Mouse (Mus musculus): ENCODE measurements around the gene Cdr2.
"Not testable (repeated sequence)": the region's sequence is repeated elsewhere in the genome, so short reads cannot be mapped to it uniquely, and the experiment has no call there.

Gene Cdr2

DNA sequence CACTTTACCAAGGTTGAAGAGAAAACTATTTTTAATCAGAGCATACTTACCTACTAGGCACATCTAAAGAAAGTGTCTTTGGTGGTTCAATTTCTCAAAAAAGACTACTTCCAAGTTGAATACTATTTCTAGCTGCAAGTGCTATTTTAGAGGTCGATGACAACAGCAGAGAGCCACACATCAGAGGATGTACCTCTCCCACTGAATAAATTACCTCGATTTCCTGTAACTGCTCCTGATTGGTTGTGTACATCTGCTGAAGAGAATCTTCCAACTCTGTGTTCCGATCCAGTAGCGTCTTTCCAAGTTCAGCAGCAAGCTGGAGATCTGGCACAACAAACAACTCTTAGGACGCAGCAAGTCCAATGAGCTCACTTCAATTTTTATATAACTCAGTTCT is 12.0 kb downstream of the Cdr2 start:
- DNase-seq: no peak

DNA sequence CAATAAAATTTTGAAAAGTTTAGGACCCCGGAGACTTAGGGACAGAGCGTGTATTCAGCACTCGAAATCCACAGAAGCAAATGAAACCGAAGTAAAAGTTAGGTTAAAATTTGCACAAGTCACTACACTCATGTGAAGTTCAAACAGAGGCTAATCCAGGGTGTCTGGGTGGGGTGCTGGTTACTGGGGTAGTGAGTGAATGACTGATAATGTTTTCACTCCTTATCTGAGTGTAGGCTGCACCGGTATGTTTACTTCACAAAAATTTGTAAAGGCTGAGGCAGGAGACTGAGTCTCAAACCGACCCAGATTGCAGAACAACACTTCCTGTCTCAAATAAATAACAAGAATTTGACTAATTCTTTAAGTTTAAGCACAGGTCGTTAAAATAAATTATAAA is 12.9 kb downstream of the Cdr2 start:
- DNase-seq: no peak

DNA sequence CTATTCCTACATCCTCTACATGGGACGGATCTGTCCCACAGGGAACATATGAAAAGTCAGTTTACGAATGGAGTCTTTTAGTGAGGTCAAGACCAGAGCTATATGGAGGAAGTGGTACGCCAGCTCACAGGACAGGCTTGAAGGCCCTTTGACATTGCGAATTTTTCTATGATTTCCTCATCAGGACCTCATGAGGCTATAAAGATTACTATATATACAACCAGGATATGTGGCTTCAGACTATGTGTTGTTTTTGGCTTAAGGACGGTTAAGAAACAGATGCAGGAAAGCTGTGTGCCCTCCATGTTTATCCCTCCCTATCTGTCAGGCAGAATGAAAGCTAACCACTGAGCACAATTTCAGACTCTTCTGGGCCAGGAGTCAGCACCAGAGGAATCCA is 19.0 kb downstream of the Cdr2 start:
- DNase-seq: no peak

DNA sequence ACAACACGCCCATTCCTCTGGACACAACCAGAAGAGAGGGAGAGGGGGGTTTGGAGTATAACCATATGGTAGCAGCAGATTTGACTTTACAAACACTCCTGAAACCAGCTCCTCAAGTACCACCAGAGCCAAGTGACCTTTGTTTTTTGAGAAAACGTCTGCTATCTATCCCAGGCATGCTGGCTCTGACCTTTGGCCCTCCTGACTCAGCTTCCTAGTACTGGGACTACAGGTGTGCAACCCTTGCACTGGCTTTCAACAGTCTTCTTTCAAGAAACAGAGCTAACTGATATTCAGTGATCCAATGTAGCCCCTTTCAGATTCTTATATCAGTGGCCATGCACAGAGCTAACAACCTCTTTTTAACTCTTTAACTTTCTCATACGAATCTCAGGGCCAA is 20.2 kb downstream of the Cdr2 start:
- no peak for DNase-seq

DNA sequence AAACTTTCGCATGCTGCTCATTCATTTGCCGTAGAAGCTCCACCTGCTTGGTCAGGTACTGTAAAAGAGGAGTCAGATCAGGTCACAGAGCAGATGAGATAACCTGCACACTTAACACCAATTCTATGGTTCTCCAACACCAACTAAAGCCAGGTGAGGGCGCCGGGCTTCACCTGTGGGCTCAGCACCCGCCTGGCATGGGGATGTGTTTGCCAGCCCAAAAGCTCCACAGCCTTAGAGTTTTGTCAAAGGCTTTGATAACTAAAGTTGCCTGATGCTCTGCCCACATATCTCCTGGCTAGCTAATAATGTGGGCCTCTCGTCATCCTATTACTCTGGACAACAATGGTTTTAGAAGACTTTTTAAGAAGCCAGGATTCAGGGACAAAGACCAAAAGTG is 21.5 kb downstream of the Cdr2 start:
- no peak for DNase-seq

DNA sequence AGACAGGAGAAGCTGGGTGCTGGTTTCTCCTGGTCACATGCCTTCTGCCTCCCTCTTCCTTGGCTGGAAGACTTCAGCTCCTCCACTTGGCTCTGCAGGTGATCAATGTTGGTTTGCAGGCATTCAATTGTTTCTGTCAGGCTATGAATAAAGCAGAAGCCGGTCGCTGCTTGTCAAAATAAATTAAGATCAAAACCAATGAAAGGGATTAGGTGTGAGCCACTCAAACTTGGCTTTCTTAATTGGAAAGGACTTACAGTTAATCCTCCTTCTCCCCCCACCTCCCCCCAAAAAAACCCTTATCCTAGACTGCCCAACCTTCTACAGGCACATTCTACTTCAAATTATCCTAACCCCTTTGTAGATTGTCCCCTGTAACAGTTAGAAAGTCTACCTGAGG is 22.0 kb downstream of the Cdr2 start:
- DNase-seq: no peak

DNA sequence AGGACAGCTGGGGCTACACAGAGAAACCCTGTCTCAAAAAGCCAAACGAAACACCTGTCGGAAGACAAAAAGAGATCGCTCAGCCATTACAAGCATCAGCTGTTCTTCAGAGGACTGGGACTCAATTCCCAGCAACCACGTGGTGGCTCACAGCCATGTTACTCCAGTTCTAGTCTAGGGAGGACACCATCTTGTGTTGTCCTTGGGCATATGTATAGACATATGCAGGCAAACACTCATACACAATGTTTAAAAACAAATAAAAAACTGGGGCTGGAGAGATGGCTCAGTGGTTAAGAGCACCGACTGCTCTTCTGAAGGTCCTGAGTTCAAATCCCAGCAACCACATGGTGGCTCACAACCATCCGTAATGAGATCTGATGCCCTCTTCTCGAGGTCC is 28.5 kb downstream of the Cdr2 start:
- not testable (repeated sequence) for DNase-seq

DNA sequence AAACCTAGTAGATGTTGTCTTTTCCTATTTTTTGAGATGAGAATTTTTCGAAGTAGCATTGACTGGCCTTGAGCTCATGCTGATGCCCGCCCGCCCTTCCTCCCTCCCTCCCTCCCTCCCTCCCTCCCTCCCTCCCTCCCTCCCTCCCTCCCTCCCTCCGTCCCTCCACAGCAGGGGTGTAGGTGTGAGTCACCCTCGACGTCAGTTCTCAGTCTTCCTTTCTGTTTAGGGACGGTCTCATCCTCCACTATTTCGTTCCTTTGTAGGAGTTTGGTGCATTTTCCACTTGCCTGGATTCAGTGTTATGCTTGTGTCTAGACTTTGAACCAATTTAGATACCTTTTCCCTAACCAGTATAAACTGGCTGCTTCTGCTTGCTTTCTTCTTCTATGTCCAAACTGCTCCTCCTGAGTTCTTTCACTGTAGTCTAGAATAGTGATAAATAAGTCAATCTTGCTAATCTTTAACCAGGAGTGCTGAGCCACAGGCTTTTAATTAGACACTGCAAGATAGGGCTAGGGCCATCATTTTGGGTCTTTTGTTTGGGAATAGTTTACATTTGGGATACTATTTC is 38.1 kb downstream of the Cdr2 start:
- no peak for DNase-seq

DNA sequence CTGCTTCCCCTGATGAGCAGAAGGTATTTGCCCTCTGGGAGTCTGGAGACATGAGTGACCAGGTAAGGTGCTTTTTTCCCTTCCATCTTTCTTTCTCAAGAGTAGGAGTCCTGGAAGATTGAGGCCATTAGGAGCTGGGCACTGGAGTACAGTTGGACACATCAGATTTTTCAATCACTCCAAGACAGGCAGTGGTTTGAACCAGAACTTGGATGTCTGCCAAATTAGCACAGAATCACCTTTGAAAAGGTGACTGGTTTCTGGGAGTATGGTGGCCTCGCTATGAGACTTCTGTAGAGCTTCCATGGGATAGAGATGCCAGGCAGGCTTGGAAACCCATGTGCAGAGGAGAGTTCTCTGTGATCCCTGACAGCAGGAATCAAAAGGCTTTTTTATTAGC is 39.6 kb downstream of the Cdr2 start:
- DNase-seq: no peak

DNA sequence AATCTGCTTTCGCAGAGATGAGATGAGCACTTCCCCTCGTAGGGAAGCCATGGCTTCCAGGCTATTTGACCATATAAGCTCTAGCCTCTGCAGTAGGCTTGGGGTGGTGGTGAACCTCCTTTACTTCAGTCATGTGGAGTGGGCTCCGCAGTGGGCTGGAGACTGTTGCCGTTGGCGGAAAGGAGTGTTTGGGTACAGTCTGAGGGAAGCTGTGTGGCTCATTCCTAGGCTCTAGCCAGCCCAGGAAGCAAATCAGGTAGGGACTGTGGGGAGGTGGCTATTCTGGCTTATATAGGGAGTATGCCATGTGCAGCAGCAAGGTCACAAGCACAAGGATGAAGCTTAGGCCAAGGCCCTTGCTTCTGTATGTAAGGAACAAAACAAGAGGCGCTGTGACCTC is 40.9 kb downstream of the Cdr2 start:
- DNase-seq: no peak

DNA sequence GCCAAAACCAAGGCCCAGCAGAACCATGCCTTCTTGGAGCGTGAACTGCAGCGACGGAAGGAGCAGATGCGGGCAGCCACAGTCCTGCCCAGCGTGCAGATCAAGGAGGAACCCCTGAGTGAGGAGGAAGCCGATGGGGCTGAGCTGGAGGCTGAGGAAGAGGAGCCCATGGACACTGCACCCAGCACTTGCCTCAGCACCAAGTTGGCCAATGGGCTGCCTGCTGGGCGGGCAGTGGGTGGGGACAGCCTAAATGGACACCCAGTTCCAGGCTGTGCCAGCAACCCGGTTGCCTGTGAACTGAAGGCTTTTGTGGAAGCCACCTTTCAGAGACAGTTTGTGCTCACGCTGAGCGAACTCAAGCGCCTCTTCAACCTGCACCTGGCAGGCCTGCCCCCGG is 41.8 kb downstream of the Cdr2 start:
- DNase-seq: peak; percentile 51

DNA sequence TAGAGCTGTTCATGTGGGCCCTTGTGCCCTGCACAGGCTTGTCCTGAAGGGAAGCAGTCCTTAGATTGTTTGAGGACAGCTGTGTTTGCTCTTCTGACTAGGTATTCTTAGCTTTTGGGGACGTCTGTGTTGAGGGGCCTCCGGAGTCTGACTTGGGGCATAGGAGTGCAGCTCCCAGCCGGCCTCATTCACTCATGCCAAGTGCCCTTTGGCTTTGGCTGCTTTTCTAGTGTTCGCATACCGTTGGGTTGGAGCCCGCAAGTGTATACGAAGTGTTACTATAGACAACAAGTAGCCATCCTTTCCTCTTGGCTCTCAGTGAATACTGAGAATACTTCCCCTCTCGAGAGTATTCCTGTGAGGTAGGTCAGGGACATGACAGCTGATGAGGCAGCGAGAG is 43.9 kb downstream of the Cdr2 start:
- DNase-seq: no peak

DNA sequence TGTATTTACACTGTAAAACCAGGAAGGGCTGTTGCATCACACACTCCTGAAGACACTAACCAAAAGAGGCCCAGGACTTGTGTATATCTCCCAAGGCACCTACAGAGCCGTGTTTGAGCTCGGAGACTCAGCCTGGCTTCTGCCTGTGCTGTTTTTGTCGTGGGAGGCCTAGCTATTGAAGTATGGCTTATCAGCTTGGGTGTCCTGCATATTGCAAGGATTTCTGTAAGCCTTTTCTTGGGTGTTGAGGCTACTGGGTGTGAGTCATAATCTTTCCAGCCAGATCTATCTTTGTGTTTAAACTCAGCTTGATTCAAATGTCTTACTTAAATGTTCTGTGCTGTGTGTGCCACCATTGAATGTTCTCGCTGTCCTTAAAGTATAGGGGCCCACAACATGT is 45.6 kb downstream of the Cdr2 start:
- DNase-seq: peak; percentile 41

DNA sequence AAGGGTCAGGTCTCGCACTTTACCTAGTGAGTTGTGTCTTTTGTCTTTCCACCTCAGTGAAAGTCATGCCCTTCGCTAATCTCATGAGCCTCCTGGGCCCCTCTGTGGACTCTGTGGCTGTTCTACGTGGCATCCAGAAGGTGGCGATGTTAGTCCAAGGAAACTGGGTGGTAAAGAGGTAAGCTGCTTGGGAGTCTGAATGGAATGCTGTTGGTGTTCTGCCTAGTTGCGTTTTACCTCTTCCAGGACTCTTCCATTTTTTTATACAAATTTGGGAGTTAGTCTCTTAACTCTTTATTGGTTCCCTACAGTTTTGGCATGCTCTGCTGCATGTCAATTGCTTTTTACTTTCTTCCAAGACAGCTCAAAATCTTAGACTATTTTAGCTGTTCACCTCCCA is 47.4 kb downstream of the Cdr2 start:
- DNase-seq: peak; percentile 67

DNA sequence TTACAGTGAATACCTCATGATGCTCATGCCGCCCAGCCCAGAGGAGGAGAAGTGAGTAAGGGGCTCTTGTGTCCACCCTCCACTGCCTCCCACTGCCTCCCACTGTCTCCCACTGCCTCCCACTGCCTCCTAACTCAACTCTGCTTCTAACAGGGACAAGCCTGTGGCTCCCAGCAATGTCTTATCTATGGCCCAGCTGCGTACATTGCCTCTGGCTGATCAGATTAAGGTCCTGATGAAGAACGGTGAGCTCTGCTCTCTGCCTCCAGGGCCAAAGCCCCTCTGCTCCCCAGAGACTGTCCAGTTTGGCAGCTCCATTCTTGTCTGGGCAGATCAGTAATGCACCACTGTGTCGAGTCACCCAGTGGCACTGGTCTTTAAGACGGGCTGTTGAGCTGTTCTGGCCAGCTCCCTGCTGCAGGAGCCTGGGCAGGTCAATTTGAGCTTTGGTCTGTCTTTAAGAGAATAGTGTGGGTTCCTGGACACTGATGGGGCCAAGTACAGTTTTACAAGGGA is 48.4 kb downstream of the Cdr2 start:
- no peak for DNase-seq

DNA sequence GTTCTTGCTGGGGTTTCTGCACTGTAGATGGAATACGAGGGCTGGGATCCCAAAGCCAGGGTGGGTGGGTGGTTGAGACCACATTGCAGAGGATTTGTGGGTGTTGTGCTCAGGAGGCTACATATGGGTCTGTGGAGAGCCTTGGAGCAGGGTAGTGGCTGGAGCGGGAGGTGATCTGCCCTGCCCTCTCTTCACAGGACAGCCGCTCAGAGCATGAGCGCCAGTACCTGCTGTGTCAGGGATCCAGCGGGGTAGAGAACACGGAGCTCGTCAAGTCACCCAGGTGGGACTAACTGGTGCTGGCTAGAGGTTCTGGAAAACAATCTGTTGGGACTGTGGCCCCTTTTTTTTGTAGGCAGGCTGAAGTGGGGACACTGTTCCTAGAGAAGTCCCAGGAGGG is 49.0 kb downstream of the Cdr2 start:
- DNase-seq: no peak

DNA sequence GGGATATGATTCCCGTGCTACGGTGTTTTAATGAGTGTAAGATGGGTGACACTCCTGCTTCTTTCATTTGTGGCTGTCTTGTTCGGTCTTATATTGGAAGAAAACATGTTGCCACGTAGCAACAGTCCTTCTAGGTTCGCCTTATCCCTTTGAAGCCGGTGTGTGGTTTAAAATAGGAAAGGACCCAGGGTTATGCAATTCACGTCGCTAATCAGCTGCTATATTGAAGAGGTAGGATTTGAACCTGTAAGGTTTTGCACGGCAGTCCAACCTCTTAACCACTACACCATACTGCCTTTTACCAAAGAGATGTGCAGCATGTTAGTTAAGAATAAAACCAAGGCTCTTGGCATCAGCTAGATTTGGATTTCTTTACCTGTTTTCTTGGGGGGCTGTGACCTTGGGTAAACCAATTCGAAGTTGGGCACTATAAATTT is 63.6 kb downstream of the Cdr2 start:
- DNase-seq: peak; percentile 71

DNA sequence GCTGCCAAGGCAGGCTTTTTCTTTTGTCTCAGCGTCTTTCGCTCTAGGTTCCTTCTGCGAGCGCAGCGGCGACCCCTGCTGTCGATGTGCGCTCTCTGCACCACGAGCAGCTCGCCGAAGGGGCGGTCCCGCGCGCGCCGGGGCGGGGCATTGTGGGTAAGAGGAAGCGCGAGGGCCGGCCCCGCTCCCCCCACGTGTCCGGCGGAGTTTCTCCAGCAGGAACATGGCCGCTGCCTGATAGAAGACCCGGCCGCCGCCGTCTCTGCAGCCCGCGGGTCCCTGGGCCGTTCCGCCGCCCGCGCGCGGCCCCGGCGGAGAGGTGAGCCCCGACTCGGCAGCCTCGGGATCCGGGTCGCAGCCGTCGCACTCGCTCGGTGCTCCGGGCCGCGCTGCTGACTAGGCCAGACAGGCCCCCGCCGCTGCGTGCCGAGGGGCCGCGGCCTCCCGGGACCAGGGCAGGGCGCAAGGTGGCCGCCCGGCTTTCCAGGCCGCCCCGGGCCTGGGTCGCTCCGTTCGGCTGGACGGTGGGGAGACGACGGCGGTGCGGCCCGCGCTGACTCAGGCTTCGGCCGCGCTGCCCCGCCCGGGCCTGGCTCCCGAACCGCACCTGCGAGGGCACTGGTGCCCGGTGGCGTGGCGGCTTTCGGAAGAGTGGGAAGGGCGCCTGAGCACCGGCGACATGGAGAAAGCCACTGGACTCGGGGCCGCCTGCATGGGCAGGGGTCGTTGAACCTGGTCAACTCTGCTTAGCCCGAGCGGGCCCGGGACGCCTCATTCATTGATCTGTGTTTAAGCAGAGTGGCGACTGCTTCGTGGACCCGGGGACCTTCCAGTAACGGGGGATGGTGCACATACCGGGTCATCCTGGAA is 64.3 kb downstream of the Cdr2 start, which contains the start of gene Polr3e:
TSS of gene Polr3e (plus strand) at position 153 of the 870 bp plus-strand sequence.
- peak; percentile 100 for DNase-seq

DNA sequence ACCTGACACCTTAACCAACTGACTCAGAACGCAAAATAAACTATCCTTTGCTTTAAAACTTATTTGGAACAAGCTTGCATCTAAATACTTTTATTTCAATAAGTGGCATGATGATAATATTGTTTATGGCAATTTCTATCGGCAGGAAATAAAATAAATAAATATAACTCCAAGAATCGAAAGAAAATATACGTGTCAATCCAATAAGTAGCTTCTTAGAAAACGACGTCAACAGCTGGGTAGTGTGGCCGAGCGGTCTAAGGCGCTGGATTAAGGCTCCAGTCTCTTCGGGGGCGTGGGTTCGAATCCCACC is 64.9 kb downstream of the Cdr2 start:
- DNase-seq: no peak

DNA sequence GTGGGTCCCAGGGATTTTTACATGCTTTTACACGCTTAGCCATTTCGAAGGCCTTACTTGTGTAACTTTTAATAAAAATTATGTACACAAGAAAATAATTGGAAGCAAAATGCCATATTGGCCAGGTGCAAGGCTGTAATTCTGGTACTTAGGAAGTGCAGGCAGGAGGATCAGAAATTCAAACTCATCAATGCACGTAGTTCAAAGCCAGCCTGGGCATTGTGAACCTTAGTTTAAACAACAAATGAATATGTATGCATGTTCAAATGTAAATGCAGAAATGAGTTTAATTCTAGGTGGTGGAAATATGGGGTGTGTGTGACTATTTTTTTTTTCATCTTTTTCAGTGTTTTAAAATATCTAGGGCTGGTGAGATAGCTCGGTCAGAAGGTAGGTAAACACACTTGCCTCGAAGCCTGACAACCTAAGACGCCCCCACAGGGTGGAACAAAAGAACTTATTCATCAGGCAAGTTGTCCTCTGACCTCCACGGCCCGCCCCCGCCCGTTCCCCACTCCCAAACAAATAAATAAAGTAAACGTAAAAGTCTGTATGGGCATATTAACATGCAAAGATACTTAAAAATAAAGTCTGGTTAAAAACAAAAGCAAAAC is 65.7 kb downstream of the Cdr2 start:
- no peak for DNase-seq

DNA sequence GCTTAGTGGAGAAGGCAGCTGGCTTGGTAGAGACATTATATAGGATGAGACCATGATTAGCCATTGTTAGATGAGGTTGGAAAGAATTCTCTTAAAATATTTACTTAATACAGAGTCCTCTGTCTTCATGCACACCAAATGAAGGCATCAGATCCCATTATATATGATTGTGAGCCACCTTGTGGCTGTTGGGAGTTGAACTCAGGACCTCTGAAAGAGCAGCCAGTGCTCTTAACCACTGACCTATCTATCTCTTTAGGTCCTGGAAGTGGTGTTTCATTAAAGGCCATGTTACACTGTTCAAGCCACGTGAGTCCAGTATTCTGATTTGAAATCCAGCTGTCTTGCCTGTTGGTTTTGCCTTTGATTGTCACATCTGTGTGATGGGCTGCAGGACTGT is 68.8 kb downstream of the Cdr2 start:
- no peak for DNase-seq

DNA sequence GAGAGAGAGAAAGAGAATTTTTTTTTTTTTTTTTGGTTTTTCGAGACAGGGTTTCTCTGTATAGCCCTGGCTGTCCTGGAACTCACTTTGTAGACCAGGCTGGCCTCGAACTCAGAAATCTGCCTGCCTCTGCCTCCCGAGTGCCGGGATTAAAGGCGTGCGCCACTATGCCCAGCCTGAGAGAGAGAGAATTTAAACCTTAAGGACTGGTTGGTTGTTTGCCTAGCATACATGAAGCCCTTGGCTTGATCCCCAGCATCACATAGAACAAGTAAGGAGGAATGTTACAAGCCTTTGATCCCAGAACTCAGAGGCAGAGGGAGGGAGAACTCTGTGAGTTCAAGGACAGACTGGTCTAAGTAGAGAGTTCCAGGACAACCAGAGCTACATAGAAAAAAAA is 70.8 kb downstream of the Cdr2 start:
- DNase-seq: not testable (repeated sequence)

DNA sequence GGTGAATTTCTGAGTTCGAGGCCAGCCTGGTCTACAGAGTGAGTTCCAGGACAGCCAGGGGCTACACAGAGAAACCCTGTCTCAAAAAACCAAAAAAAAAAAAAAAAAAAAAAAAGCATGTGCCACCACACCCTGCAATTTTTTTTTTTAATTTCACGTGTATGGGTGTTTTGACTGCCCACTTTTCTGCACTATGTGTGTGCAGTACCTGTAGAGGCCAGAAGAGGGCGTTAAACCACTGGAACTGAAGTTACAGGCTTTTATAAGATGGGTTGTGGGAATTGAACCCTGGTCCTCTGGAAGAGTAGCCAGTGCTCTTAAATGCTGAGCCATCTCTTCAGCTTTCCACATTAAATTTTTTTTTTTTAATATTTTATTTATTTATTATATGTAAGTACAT is 71.9 kb downstream of the Cdr2 start:
- not testable (repeated sequence) for DNase-seq

Measured in right cerebral cortex, adult 18-20 months (tissue).